Mouse (Mus musculus) heart, embryonic 16.5 days (tissue): ENCODE data around the gene Grip1. TPM values are rescaled to one million over a fixed set of nuclear protein-coding genes. Genes with fewer than 3 reads are reported as not detected.
A peak's percentile ranks its signal among the peaks of the same experiment; 100 is the strongest.

Experiments
- ATAC-seq: fragments of 200-750 bp; cut with Nextera tagmentation; replicated peaks from 2 replicates; pipeline ENCODE4 v1.8.0; 2017; ENCODE audit warnings: moderate number of reproducible peaks; ENCODE audit not compliant: insufficient read depth, low FRiP score; ENCODE audit errors: extremely low read depth
- H3K27ac ChIP-seq: fragments of 300-500 bp; sonication (generic); 2 replicates; pipeline ENCODE4 v1.5.1; 2014; ENCODE audit warnings: mild to moderate bottlenecking, low read length, control low read depth, moderate library complexity
- H3K27me3 ChIP-seq: fragments of 300-500 bp; sonication (generic); 2 replicates; pipeline ENCODE4 v1.6.1; 2014; ENCODE audit warnings: low read length, mixed read lengths; ENCODE audit not compliant: control insufficient read depth, insufficient read depth
- H3K36me3 ChIP-seq: fragments of 300-500 bp; sonication (generic); 2 replicates; pipeline ENCODE4 v1.6.1; 2014; ENCODE audit not compliant: control insufficient read depth, insufficient read depth
- H3K4me1 ChIP-seq: fragments of 300-500 bp; sonication (generic); 2 replicates; pipeline ENCODE4 v1.6.1; 2014; ENCODE audit warnings: low read length, mixed read lengths; ENCODE audit not compliant: control insufficient read depth, insufficient read depth
- H3K4me2 ChIP-seq: fragments of 300-500 bp; sonication (generic); 2 replicates; pipeline ENCODE4 v1.6.1; 2014; ENCODE audit warnings: low read depth, mild to moderate bottlenecking, control low read depth, low read length
- H3K4me3 ChIP-seq: fragments of 300-500 bp; sonication (generic); 2 replicates; pipeline ENCODE4 v1.5.1; 2014; ENCODE audit warnings: mild to moderate bottlenecking, control low read depth, low read length
- H3K9ac ChIP-seq: fragments of 300-500 bp; sonication (generic); 2 replicates; pipeline ENCODE4 v1.6.1; 2014; ENCODE audit warnings: low read length, control low read depth
- H3K9me3 ChIP-seq: fragments of 300-500 bp; sonication (generic); replicated peaks from 2 replicates; pipeline ENCODE4 v1.6.1; 2016; ENCODE audit warnings: low read length; ENCODE audit not compliant: control insufficient read depth
- WGBS: fragments of 180-500 bp; shearing (Covaris S2); extraction: QIAGEN DNeasy Blood & Tissue Kit; methylation state at CpG from one replicate; pipeline ENCODE4 v1.1.7; 2014; 5-methylcytosine and 5-hydroxymethylcytosine counted together
- polyA plus RNA-seq: library from polyadenylated mRNA; unstranded; fragments of >200 nt; fragmentation: Nextera tagmentation; extraction: Ambion mirVana; gene quantifications from 2 replicates; pipeline ENCODE4 v1.2.1, GENCODE M21; 2015

Grip1 gene
- 1.4 and 1.6 TPM in 2 replicates for polyA plus RNA-seq

GRCm38 (mm10) chr10:119453431-119454105, at the start of gene Grip1:
Gene Grip1, plus strand, starts transcription at chr10:119453830.
- under 1% methylated on average over 77 of the region's 84 CpGs for WGBS
- H3K4me1 ChIP-seq = peaks cover 12% of the 10 kb centered on the region
- peak within 1 kb of the TSS; percentile 100 for H3K4me2 ChIP-seq
- peak within 1 kb of the TSS; percentile 75 for H3K4me3 ChIP-seq
- H3K9ac ChIP-seq = peak within 1 kb of the TSS; percentile 76
- H3K9me3 ChIP-seq = no peaks in the 10 kb centered on the region
- peak; percentile 79 for ATAC-seq
- 0 out of 2 replicates have a peak within 1 kb of the TSS, but pooled peaks have one; percentile 6 for H3K27ac ChIP-seq
- H3K36me3 ChIP-seq = no peaks in the 10 kb centered on the region
- peaks cover 5% of the 10 kb centered on the region; the same call in 1 of the 2 replicates for H3K27me3 ChIP-seq

- whole genome bisulfite sequencing = 98% methylated on average over 9 of the region's 9 CpGs
- H3K4me3 ChIP-seq = no peak overlapping the region
- H3K27ac ChIP-seq = no peak overlapping the region
- no peak overlapping the region for H3K4me2 ChIP-seq
- H3K9me3 ChIP-seq = no peaks in the 10 kb centered on the region; the same call in 1 of the 2 replicates
- no peaks in the 10 kb centered on the region for H3K36me3 ChIP-seq
- no peak for ATAC-seq
- no peaks in the 10 kb centered on the region for H3K27me3 ChIP-seq
- H3K9ac ChIP-seq = no peak overlapping the region
- H3K4me1 ChIP-seq = no peaks in the 10 kb centered on the region
Observed at GRCm38 (mm10) chr10:119405103-119405502, 48.5 kb upstream of the Grip1 start.

- Histone ChIP-seq H3K4me1 (no peaks in the 10 kb centered on the region), H3K36me3 (no peaks in the 10 kb centered on the region), H3K9ac (no peak overlapping the region), H3K4me2 (no peak overlapping the region), H3K27me3 (no peaks in the 10 kb centered on the region), H3K4me3 (no peak overlapping the region), H3K9me3 (no peaks in the 10 kb centered on the region; the same call in 1 of the 2 replicates), H3K27ac (no peak overlapping the region)
- ATAC-seq = no peak
- 69% methylated on average over 1 of the region's 1 CpGs for WGBS
Observed at GRCm38 (mm10) chr10:119405612-119406011, 48.0 kb upstream of the Grip1 start.

- no peaks in the 10 kb centered on the region for H3K9me3 ChIP-seq
- peak overlapping the region; percentile 16; the same call in 1 of the 2 replicates for H3K4me2 ChIP-seq
- no peak overlapping the region for H3K4me3 ChIP-seq
- H3K27ac ChIP-seq = no peak overlapping the region
- no peak for ATAC-seq
- WGBS = 24% methylated on average over 6 of the region's 6 CpGs
- no peaks in the 10 kb centered on the region for H3K4me1 ChIP-seq
- no peaks in the 10 kb centered on the region for H3K27me3 ChIP-seq
- H3K36me3 ChIP-seq = no peaks in the 10 kb centered on the region
- H3K9ac ChIP-seq = no peak overlapping the region
Observed at GRCm38 (mm10) chr10:119408327-119408726, 45.3 kb upstream of the Grip1 start.

- H3K27ac ChIP-seq = no peak overlapping the region
- WGBS = 93% methylated on average over 11 of the region's 11 CpGs
- no peaks in the 10 kb centered on the region for H3K27me3 ChIP-seq
- ATAC-seq = no peak
- H3K9me3 ChIP-seq = no peaks in the 10 kb centered on the region
- no peaks in the 10 kb centered on the region for H3K36me3 ChIP-seq
- H3K4me2 ChIP-seq = no peak overlapping the region
- no peak overlapping the region for H3K9ac ChIP-seq
- H3K4me1 ChIP-seq = no peaks in the 10 kb centered on the region
- no peak overlapping the region for H3K4me3 ChIP-seq
Observed at GRCm38 (mm10) chr10:119413238-119413637, 40.4 kb upstream of the Grip1 start.

- Histone ChIP-seq H3K36me3 (no peaks in the 10 kb centered on the region), H3K4me1 (no peaks in the 10 kb centered on the region), H3K4me2 (no peak overlapping the region), H3K9ac (no peak overlapping the region), H3K9me3 (no peaks in the 10 kb centered on the region), H3K27ac (no peak overlapping the region), H3K27me3 (no peaks in the 10 kb centered on the region), H3K4me3 (no peak overlapping the region)
- no peak for ATAC-seq
- 59% methylated on average over 4 of the region's 4 CpGs for WGBS
Observed at GRCm38 (mm10) chr10:119415106-119415505, 38.5 kb upstream of the Grip1 start.

- WGBS = 33% methylated on average over 6 of the region's 6 CpGs
- Histone ChIP-seq H3K9ac (no peak overlapping the region), H3K4me3 (no peak overlapping the region), H3K36me3 (no peaks in the 10 kb centered on the region), H3K27me3 (no peaks in the 10 kb centered on the region), H3K4me1 (no peaks in the 10 kb centered on the region), H3K27ac (no peak overlapping the region), H3K4me2 (no peak overlapping the region), H3K9me3 (no peaks in the 10 kb centered on the region)
- ATAC-seq = no peak
Observed at GRCm38 (mm10) chr10:119421418-119421817, 32.2 kb upstream of the Grip1 start.

- Histone ChIP-seq H3K9me3 (no peaks in the 10 kb centered on the region), H3K27me3 (no peaks in the 10 kb centered on the region), H3K4me2 (no peak overlapping the region), H3K4me3 (no peak overlapping the region), H3K27ac (no peak overlapping the region), H3K36me3 (no peaks in the 10 kb centered on the region), H3K9ac (no peak overlapping the region), H3K4me1 (no peaks in the 10 kb centered on the region)
- no peak for ATAC-seq
- 78% methylated on average over 11 of the region's 11 CpGs for WGBS
Observed at GRCm38 (mm10) chr10:119423821-119424534, 29.7 kb upstream of the Grip1 start.

GRCm38 (mm10) chr10:119427653-119428052, 26.0 kb upstream of the Grip1 start:
- WGBS = 86% methylated on average over 7 of the region's 7 CpGs
- no peaks in the 10 kb centered on the region for H3K9me3 ChIP-seq
- no peak overlapping the region for H3K27ac ChIP-seq
- no peaks in the 10 kb centered on the region for H3K27me3 ChIP-seq
- no peak overlapping the region for H3K4me3 ChIP-seq
- H3K4me2 ChIP-seq = no peak overlapping the region
- no peaks in the 10 kb centered on the region for H3K36me3 ChIP-seq
- no peak for ATAC-seq
- no peak overlapping the region for H3K9ac ChIP-seq
- H3K4me1 ChIP-seq = no peaks in the 10 kb centered on the region
